Mouse (Mus musculus): Measurements from ENCODE around the gene U90926. TPM values are rescaled to one million over a fixed set of nuclear protein-coding genes. Genes with fewer than 3 reads are reported as not detected.

Gene U90926
- polyA plus RNA-seq (2015; fragmentation: Nextera tagmentation; extraction: Ambion mirVana): not detected in 2 replicates

- 71% methylated on average over 4 of the region's 4 CpGs for WGBS
- no peak within 1 kb of the TSS for H3K4me2 ChIP-seq (replicated peaks)
- H3K27ac ChIP-seq (replicated peaks): no peak within 1 kb of the TSS
- H3K36me3 ChIP-seq: no peaks in the 10 kb centered on the region
- H3K9me3 ChIP-seq (replicated peaks): no peaks in the 10 kb centered on the region
- H3K4me1 ChIP-seq: no peaks in the 10 kb centered on the region
- no peaks in the 10 kb centered on the region for H3K27me3 ChIP-seq
- H3K4me3 ChIP-seq (replicated peaks): no peak within 1 kb of the TSS
- no peak within 1 kb of the TSS for H3K9ac ChIP-seq
- no peak for ATAC-seq (ENCODE audit: insufficient number of reproducible peaks, low FRiP score, low TSS enrichment, low read depth)
Observed at GRCm38 (mm10) chr5:92215308-92215707, at the start of gene U90926. U90926 (minus strand) TSS chr5:92215408.

GRCm38 (mm10) chr5:92263761-92264359, 48.7 kb upstream of the U90926 start:
- 21% methylated on average over 4 of the region's 4 CpGs for WGBS
- no peaks in the 10 kb centered on the region for H3K36me3 ChIP-seq
- no peak overlapping the region for H3K4me3 ChIP-seq (replicated peaks)
- ATAC-seq (ENCODE audit: insufficient number of reproducible peaks, low FRiP score, low TSS enrichment, low read depth): peak; percentile 67; the same call in 1 of the 2 replicates
- no peaks in the 10 kb centered on the region for H3K4me1 ChIP-seq
- H3K9me3 ChIP-seq (replicated peaks): no peaks in the 10 kb centered on the region
- 0 out of 2 replicates have a peak, but pooled peaks cover 4% of the 10 kb centered on the region for H3K27me3 ChIP-seq
- no peak overlapping the region for H3K9ac ChIP-seq
- H3K4me2 ChIP-seq (replicated peaks): no peak overlapping the region
- no peak overlapping the region for H3K27ac ChIP-seq (replicated peaks)

- no peak overlapping the region for H3K4me2 ChIP-seq (replicated peaks)
- no peak overlapping the region for H3K27ac ChIP-seq (replicated peaks)
- H3K27me3 ChIP-seq: 0 out of 2 replicates have a peak, but pooled peaks cover 9% of the 10 kb centered on the region
- 79% methylated on average over 8 of the region's 8 CpGs for WGBS
- no peak overlapping the region for H3K9ac ChIP-seq
- H3K4me3 ChIP-seq (replicated peaks): no peak overlapping the region
- H3K9me3 ChIP-seq (replicated peaks): no peaks in the 10 kb centered on the region
- no peaks in the 10 kb centered on the region for H3K4me1 ChIP-seq
- H3K36me3 ChIP-seq: no peaks in the 10 kb centered on the region
- no peak for ATAC-seq (ENCODE audit: insufficient number of reproducible peaks, low FRiP score, low TSS enrichment, low read depth)
Observed at GRCm38 (mm10) chr5:92262646-92263045, 47.4 kb upstream of the U90926 start.

- 21% methylated on average over 6 of the region's 6 CpGs for WGBS
- no peak for ATAC-seq (ENCODE audit: insufficient number of reproducible peaks, low FRiP score, low TSS enrichment, low read depth)
Observed at GRCm38 (mm10) chr5:92256218-92256617, 41.0 kb upstream of the U90926 start, which contains the start of gene Ppef2. Ppef2 (minus strand) TSS chr5:92256278.

GRCm38 (mm10) chr5:92254476-92254875, 39.3 kb upstream of the U90926 start:
- Histone ChIP-seq H3K27ac (replicated peaks) (no peak overlapping the region), H3K4me1 (no peaks in the 10 kb centered on the region), H3K9ac (no peak overlapping the region), H3K4me3 (replicated peaks) (no peak overlapping the region), H3K9me3 (replicated peaks) (0 out of 2 replicates have a peak, but pooled peaks cover 4% of the 10 kb centered on the region), H3K27me3 (0 out of 2 replicates have a peak, but pooled peaks cover 9% of the 10 kb centered on the region), H3K4me2 (replicated peaks) (no peak overlapping the region), H3K36me3 (no peaks in the 10 kb centered on the region)
- ATAC-seq (ENCODE audit: insufficient number of reproducible peaks, low FRiP score, low TSS enrichment, low read depth): no peak
- WGBS: 67% methylated on average over 6 of the region's 6 CpGs

More at GRCm38 (mm10) chr5:92256218-92256617, 41.0 kb upstream of the U90926 start, which contains the start of gene Ppef2:
- Histone ChIP-seq H3K4me1 (no peaks in the 10 kb centered on the region), H3K9me3 (replicated peaks) (no peaks in the 10 kb centered on the region), H3K36me3 (no peaks in the 10 kb centered on the region), H3K27me3 (0 out of 2 replicates have a peak, but pooled peaks cover 9% of the 10 kb centered on the region), H3K4me2 (replicated peaks) (no peak within 1 kb of the TSS), H3K27ac (replicated peaks) (no peak within 1 kb of the TSS), H3K4me3 (replicated peaks) (no peak within 1 kb of the TSS), H3K9ac (no peak within 1 kb of the TSS)

GRCm38 (mm10) chr5:92252797-92253343, 37.7 kb upstream of the U90926 start:
- Histone ChIP-seq H3K36me3 (no peaks in the 10 kb centered on the region), H3K4me3 (replicated peaks) (no peak overlapping the region), H3K27me3 (no peaks in the 10 kb centered on the region), H3K4me2 (replicated peaks) (0 out of 2 replicates have a peak overlapping the region, but pooled peaks have one; percentile 11), H3K27ac (replicated peaks) (no peak overlapping the region), H3K9me3 (replicated peaks) (0 out of 2 replicates have a peak, but pooled peaks cover 4% of the 10 kb centered on the region), H3K9ac (no peak overlapping the region), H3K4me1 (no peaks in the 10 kb centered on the region)
- 17% methylated on average over 18 of the region's 18 CpGs for WGBS
- no peak for ATAC-seq (ENCODE audit: insufficient number of reproducible peaks, low FRiP score, low TSS enrichment, low read depth)

GRCm38 (mm10) chr5:92252031-92252430, 36.8 kb upstream of the U90926 start:
- Histone ChIP-seq H3K4me3 (replicated peaks) (no peak overlapping the region), H3K27ac (replicated peaks) (no peak overlapping the region), H3K9ac (no peak overlapping the region), H3K4me2 (replicated peaks) (no peak overlapping the region), H3K27me3 (no peaks in the 10 kb centered on the region), H3K9me3 (replicated peaks) (0 out of 2 replicates have a peak, but pooled peaks cover 4% of the 10 kb centered on the region), H3K4me1 (no peaks in the 10 kb centered on the region), H3K36me3 (no peaks in the 10 kb centered on the region)
- 92% methylated on average over 6 of the region's 6 CpGs for WGBS
- ATAC-seq (ENCODE audit: insufficient number of reproducible peaks, low FRiP score, low TSS enrichment, low read depth): no peak

GRCm38 (mm10) chr5:92248614-92249013, 33.4 kb upstream of the U90926 start:
- ATAC-seq (ENCODE audit: insufficient number of reproducible peaks, low FRiP score, low TSS enrichment, low read depth): no peak
- WGBS: 81% methylated on average over 11 of the region's 11 CpGs

GRCm38 (mm10) chr5:92245483-92245882, 30.3 kb upstream of the U90926 start:
- Histone ChIP-seq H3K27me3 (no peaks in the 10 kb centered on the region), H3K36me3 (no peaks in the 10 kb centered on the region), H3K9me3 (replicated peaks) (0 out of 2 replicates have a peak, but pooled peaks cover 4% of the 10 kb centered on the region), H3K4me1 (no peaks in the 10 kb centered on the region), H3K4me3 (replicated peaks) (no peak overlapping the region), H3K9ac (no peak overlapping the region), H3K4me2 (replicated peaks) (no peak overlapping the region), H3K27ac (replicated peaks) (no peak overlapping the region)
- ATAC-seq (ENCODE audit: insufficient number of reproducible peaks, low FRiP score, low TSS enrichment, low read depth): no peak
- WGBS: 85% methylated on average over 9 of the region's 9 CpGs

More at GRCm38 (mm10) chr5:92248614-92249013, 33.4 kb upstream of the U90926 start:
- Histone ChIP-seq H3K4me3 (replicated peaks) (no peak overlapping the region), H3K36me3 (no peaks in the 10 kb centered on the region), H3K4me2 (replicated peaks) (no peak overlapping the region), H3K27me3 (no peaks in the 10 kb centered on the region), H3K27ac (replicated peaks) (no peak overlapping the region), H3K4me1 (no peaks in the 10 kb centered on the region), H3K9ac (no peak overlapping the region), H3K9me3 (replicated peaks) (0 out of 2 replicates have a peak, but pooled peaks cover 4% of the 10 kb centered on the region)

GRCm38 (mm10) chr5:92244900-92245299, 29.7 kb upstream of the U90926 start:
- Histone ChIP-seq H3K4me2 (replicated peaks) (no peak overlapping the region), H3K27me3 (no peaks in the 10 kb centered on the region), H3K9ac (no peak overlapping the region), H3K27ac (replicated peaks) (no peak overlapping the region), H3K4me3 (replicated peaks) (no peak overlapping the region), H3K4me1 (peaks cover under 1% of the 10 kb centered on the region; the same call in 1 of the 2 replicates), H3K9me3 (replicated peaks) (0 out of 2 replicates have a peak, but pooled peaks cover under 1% of the 10 kb centered on the region), H3K36me3 (no peaks in the 10 kb centered on the region)
- WGBS: 94% methylated on average over 2 of the region's 2 CpGs
- ATAC-seq (ENCODE audit: insufficient number of reproducible peaks, low FRiP score, low TSS enrichment, low read depth): no peak

GRCm38 (mm10) chr5:92240769-92241168, 25.6 kb upstream of the U90926 start:
- Histone ChIP-seq H3K4me1 (peaks cover 4% of the 10 kb centered on the region; the same call in 1 of the 2 replicates), H3K27me3 (peaks cover 2% of the 10 kb centered on the region; the same call in 1 of the 2 replicates), H3K4me2 (replicated peaks) (no peak overlapping the region), H3K4me3 (replicated peaks) (no peak overlapping the region), H3K9ac (no peak overlapping the region), H3K36me3 (no peaks in the 10 kb centered on the region), H3K9me3 (replicated peaks) (no peaks in the 10 kb centered on the region), H3K27ac (replicated peaks) (no peak overlapping the region)
- 90% methylated on average over 12 of the region's 12 CpGs for WGBS
- no peak for ATAC-seq (ENCODE audit: insufficient number of reproducible peaks, low FRiP score, low TSS enrichment, low read depth)
